Mouse (Mus musculus) naive thymus-derived CD4-positive, alpha-beta T cell, adult 2 months (primary cell): Measurements from ENCODE around the gene Tmem236.
A peak's percentile ranks its signal among the peaks of the same experiment; 100 is the strongest.

Experiments
- DNase-seq: peaks from one replicate; pipeline ENCODE4 v3.0.0-alpha.2; 2011; ENCODE audit warnings: low read depth

Gene Tmem236

GRCm38 (mm10) chr2:14174334-14174733 lies at the start of gene Tmem236:
Tmem236 (plus strand) TSS chr2:14174523.
- DNase-seq, result no peak

GRCm38 (mm10) chr2:14126387-14126786 lies 47.9 kb upstream of the Tmem236 start:
- no peak for DNase-seq

DNA sequence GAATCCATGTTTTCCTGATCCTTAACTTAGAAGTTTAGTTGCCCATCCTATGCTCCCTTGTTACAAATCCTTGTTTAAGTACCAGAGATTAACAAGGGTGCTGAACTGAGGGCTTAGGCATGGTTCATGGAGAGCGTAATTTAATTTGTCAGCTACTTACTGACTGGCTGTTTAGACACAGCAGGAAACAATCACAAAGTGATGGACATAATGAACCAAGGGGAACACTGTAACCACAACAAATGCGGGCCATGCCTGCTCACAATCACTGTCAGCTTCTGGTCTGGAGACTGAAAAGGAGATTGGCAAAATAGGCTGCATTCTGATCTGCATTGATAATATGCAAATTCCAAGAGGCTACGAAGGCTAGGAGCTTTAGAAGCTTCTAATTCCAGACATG lies 46.7 kb upstream of the Tmem236 start:
- no peak for DNase-seq

GRCm38 (mm10) chr2:14130641-14131339 lies 43.5 kb upstream of the Tmem236 start:
- DNase-seq, result peak; percentile 66

GRCm38 (mm10) chr2:14132468-14133326 lies 41.6 kb upstream of the Tmem236 start:
- no peak for DNase-seq

GRCm38 (mm10) chr2:14136906-14137305 lies 37.4 kb upstream of the Tmem236 start:
- no peak for DNase-seq

DNA sequence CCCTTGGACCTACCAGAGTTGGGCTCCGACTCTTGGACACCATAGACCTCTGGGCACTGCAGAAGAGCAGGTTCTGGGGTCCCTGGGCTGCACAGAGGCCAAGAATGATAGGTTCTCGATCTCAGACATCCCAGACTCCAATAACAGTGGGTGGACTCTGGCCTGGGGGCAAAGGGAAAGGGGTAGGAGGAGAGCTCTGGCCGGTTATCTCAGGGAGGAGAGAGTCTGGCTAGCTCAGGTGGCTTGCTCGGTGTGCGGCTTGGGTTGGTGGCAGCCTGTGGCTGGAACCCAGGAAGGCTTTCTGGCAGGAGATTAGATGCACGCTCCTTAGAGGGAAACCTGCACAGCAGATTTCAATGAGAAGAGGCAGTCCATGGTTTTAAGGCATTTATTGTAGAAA lies 34.7 kb upstream of the Tmem236 start:
- DNase-seq, result no peak

- DNase-seq, result no peak
These were observed 34.3 kb upstream of the Tmem236 start for GRCm38 (mm10) chr2:14140044-14140443.

DNA sequence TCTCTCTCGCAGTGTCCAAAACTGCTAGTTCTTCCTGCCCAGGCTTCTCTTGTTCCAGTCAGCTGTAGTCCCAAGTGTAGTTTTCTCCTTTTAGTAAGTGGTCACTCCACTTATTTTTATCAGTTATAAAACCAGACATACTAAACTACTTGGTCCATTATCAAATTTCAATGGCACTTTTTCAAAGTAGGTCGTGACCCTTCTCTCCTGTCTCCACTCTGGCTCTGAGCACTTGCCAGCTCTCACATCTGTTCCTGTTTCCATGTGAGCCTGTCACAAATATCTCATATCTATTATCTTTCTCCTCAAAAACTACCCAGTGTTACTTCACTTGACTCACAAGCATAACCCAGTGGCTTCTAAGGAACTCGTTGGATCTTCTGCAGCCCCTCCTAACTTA lies 29.0 kb upstream of the Tmem236 start:
- DNase-seq, result no peak

DNA sequence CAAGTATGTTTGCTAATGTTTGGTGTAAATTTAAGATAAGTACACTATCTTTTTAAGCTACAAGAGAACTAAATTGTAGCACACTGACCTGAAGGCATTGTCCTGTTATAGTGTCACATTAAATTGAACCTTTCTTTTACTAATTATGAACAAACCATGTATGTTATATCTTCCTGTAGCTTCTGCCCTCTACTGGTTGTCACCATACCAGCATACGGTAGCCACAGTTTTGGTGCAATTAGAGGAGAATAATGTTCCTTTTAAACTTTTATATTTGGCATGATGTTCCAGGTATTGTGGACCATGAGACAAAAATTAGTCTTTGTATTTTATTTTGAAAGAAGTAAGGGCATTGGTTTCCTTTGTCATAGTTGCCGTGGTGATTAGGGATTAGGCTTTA lies 27.4 kb upstream of the Tmem236 start:
- peak; percentile 40 for DNase-seq

DNA sequence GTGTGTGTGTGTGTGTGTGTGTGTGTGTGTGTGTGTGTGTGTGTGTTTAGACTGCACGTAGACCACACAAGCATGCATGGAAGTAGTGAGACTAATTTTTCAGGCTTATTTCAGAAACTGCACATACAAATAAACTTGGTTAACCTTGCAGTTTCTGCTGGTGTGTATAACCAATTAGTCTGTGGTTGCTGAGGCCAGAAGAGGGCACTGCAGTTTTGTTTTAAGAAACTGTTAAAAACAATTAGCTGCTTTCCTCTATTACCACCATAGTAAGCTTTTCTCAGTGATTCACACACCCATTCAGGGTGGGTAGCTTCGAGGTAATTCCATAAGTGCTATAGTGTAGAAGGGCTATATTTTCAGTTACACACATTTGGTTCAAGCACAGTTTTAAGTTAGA lies 23.5 kb upstream of the Tmem236 start:
- DNase-seq, result no peak

- DNase-seq, result no peak
These were observed 22.5 kb upstream of the Tmem236 start for GRCm38 (mm10) chr2:14151854-14152253.

DNA sequence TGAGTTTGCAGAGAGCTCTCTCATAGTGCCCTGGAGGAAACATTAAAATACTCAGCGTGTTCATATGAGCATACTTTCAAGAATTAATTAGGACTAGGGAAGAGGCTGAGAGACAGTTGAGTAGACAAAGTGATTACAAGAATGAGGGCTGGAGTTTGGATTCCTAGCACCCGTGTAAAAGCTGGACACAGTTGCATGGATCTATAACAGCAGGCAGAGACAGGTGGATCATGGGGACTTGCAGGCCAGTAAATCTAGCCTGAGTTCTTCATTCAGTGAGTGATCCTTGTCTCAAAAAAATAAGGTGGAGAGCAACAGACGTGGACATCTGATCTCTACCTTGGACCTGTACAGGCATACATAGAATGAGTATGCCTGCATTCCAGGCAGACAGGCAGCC lies 15.3 kb upstream of the Tmem236 start:
- no peak for DNase-seq

DNA sequence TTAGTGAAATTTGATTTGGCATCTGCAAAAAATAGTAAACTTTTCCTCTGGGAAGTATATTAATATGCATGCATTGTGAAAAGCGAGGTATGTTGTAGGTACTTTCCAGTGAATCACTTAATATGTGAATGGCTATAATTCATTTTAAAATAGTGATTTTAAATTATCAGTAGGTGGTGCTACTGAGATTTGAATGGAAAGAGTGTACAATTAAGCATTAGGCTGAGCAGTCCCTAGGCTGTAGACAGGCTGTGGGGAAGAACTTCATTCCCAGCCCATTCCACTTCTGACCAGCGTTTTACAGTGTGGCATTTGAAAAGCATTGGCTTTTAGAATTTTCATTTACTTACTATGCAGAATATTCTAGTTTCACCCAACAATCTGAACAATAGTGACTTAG lies 14.6 kb upstream of the Tmem236 start:
- DNase-seq, result no peak

GRCm38 (mm10) chr2:14164459-14165030 lies 9.8 kb upstream of the Tmem236 start:
- no peak for DNase-seq

GRCm38 (mm10) chr2:14165066-14165465 lies 9.3 kb upstream of the Tmem236 start:
- DNase-seq, result no peak

- DNase-seq, result no peak
These were observed 8.5 kb upstream of the Tmem236 start for GRCm38 (mm10) chr2:14165618-14166344.

- no peak for DNase-seq
These were observed 6.6 kb upstream of the Tmem236 start for GRCm38 (mm10) chr2:14167721-14168120.

DNA sequence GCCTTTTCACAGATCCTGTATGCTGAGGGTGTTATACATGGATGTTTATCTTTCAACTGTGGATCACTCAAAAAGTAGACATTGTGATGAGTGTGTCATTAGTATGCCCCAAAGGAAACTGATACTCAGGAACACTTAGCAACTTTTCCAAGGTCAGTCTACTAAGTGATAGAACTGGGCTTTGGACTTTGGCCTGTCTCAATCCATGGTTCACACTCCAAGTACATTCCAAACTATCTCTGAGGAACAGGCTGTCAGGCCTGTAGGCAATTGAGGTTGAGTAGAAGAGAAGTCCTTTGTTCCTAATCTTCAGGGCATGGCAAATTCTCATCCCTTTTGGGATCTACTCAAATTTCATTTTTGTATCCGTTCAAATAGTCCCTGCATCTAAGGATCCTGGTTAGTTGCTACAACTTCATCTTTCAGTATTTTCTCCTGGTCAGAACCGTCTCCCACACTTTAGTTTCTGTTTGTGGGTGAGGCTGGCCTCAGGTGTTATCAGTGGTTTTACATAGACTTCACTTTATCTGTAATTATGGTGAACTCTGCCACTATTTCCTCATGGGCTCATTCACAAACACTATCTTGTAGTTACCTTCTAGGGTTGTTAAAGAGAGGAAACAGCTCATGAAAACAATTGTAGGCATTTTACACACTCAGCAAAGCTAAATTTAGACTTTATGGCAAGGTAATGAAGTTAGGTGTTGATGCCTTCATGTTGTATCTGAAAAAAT lies 2.3 kb downstream of the Tmem236 start:
- no peak for DNase-seq

DNA sequence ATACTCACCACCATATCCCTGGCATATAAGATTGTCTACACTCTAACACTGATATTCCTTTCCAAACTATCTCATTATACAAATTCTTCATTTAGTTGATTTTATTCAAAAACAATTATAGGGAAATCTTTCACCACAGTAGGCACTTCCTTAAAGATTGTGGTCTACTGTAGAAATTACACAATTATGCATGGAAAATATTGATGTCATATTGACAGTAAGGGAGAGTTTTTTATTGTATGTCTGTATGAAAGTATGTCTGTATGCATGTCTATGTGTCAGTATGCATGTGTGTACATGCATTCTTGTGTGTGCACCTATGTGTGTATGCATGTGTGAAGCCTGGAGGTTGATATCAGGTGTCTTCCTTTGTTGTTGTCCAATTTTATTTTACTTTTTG lies 10.1 kb downstream of the Tmem236 start:
- no peak for DNase-seq

DNA sequence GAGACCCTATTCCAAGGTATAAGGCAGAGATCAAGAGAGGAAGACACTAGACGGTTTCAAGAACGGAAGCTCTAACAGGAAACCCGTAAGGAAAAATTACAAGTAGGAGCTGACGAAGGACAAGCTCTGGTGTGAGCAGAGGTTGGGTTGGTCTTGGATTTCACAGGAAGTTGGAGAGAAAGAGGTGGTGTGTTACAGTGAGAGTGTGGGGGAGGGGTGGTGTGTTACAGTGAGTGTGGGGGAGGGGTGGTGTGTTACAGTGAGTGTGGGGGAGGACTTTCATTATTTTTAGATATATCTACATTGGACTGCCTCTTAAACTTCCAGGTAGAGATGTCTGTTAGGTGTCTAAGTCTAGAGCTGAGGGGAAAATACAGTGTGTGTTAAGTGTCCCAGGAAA lies 16.4 kb downstream of the Tmem236 start:
- peak; percentile 4 for DNase-seq

DNA sequence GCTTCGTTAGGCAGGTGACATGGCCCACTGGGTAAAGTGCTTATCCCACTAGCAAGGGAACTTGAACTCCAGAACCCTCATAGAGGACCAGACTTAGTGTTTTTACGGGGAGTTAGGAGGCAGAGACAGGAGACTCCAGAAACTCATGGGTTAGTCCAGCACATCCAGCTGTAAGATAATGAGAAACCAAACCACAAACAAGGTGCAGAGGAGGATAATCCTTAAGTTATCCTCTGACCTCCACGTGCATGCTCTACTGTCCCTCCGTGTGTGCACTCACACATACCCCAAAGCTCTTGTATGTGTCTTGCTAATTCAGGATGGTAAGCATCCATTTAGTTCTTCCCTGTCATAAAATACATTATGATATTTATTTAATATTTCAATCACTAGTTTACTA lies 17.3 kb downstream of the Tmem236 start:
- no peak for DNase-seq
